Mouse (Mus musculus) spleen, adult 2 months (tissue): Measurements from ENCODE around the gene Trim46. TPM values are rescaled to one million over a fixed set of nuclear protein-coding genes. Genes with fewer than 3 reads are reported as not detected.

Experiments
- DNase-seq, 2 experiments: peaks; one replicate each; pipeline versions ENCODE4 v3.0.0 to v3.0.0-alpha.2; 2012 to 2021; ENCODE audit warnings: low spot score in 2 of 2, low read depth in 1 of 2
- H3K27ac ChIP-seq: fragments of 200-500 bp; 2 replicates; pipeline ENCODE4 v1.5.1; 2012; ENCODE audit warnings: low read length, inconsistent platforms; ENCODE audit not compliant: insufficient read depth
- H3K27me3 ChIP-seq: fragments of 200-500 bp; 2 replicates; pipeline ENCODE4 v1.6.1; 2012; ENCODE audit warnings: mild to moderate bottlenecking, moderate library complexity, low read length, inconsistent platforms; ENCODE audit not compliant: control insufficient read depth, insufficient read depth
- H3K36me3 ChIP-seq: fragments of 200-500 bp; 2 replicates; pipeline ENCODE4 v1.6.1; 2012; ENCODE audit warnings: mild to moderate bottlenecking, low read length, inconsistent platforms; ENCODE audit not compliant: control insufficient read depth, insufficient read depth
- H3K4me1 ChIP-seq: fragments of 200-500 bp; 2 replicates; pipeline ENCODE4 v1.6.1; 2011; ENCODE audit warnings: inconsistent platforms; ENCODE audit not compliant: control insufficient read depth, insufficient read depth, insufficient read length
- H3K4me3 ChIP-seq: fragments of 200-500 bp; 2 replicates; pipeline ENCODE4 v1.5.1; 2011; ENCODE audit warnings: mild to moderate bottlenecking, inconsistent platforms; ENCODE audit not compliant: insufficient read depth, insufficient read length; ENCODE audit errors: extremely low read depth
- CTCF ChIP-seq: fragments of 200-500 bp; IDR thresholded peaks from 2 replicates; pipeline ENCODE4 v1.5.1; 2011; ENCODE audit warnings: mild to moderate bottlenecking, inconsistent platforms; ENCODE audit not compliant: insufficient read depth, insufficient read length, insufficient replicate concordance; ENCODE audit errors: extremely low read depth
- POLR2A ChIP-seq: fragments of 200-500 bp; IDR thresholded peaks from 2 replicates; pipeline ENCODE4 v1.6.1; 2011; ENCODE audit warnings: low read depth, low read length, inconsistent platforms
- WGBS: fragments of 180-500 bp; shearing (Covaris S2); methylation state at CpG from one replicate; pipeline ENCODE4 v1.1.7; 2018; 5-methylcytosine and 5-hydroxymethylcytosine counted together
- polyA plus RNA-seq: library from polyadenylated mRNA; depleted of rRNA; stranded (reverse); fragments of >200 nt; gene quantifications from 2 replicates; pipeline ENCODE4 v1.2.3, GENCODE M21; 2012

Gene Trim46
- polyA plus RNA-seq, 1 experiment, result 3.6 TPM

GRCm38 (mm10) chr3:89262417-89262816 is 16.3 kb upstream of the Trim46 start:
- Histone ChIP-seq H3K4me1 (no peaks in the 10 kb centered on the region; the same call in 1 of the 2 replicates), H3K27me3 (no peaks in the 10 kb centered on the region), H3K4me3 (no peak overlapping the region), H3K27ac (no peak overlapping the region), H3K36me3 (no peaks in the 10 kb centered on the region)
- WGBS, result 57% methylated on average over 10 of the region's 10 CpGs
- TF ChIP-seq CTCF, result no peak
- no peak for TF ChIP-seq POLR2A
- no peak for DNase-seq

DNA sequence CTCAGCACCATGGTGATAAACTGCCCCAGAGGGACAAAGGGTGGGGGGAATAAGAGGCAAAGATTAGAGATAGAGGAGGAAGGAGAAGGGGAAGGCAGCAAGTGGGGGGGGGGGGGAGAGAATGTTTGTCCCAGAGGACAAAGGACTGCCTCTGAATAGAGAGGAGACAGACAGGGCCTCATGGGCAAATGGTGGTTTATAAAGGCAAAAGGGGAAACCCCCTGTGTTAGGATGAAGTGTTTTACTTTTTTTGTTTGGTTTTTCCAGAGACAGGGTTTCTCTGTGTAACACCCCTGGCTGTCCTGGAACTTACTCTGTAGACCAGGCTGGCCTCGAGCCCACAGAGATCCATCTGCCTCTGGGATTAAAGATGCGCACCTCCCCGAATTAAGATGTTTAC is 14.1 kb upstream of the Trim46 start:
- Histone ChIP-seq H3K4me3 (no peak overlapping the region), H3K27ac (no peak overlapping the region), H3K36me3 (no peaks in the 10 kb centered on the region), H3K27me3 (no peaks in the 10 kb centered on the region), H3K4me1 (no peaks in the 10 kb centered on the region)
- 84% methylated on average over 3 of the region's 3 CpGs for WGBS
- no peak for TF ChIP-seq CTCF
- TF ChIP-seq POLR2A, result no peak
- DNase-seq, result no peak

GRCm38 (mm10) chr3:89259076-89259475 is 13.0 kb upstream of the Trim46 start, which contains the start of gene Dpm3:
Dpm3 (plus strand) TSS chr3:89259358.
- Histone ChIP-seq H3K27ac (no peak within 1 kb of the TSS), H3K36me3 (no peaks in the 10 kb centered on the region), H3K4me3 (no peak within 1 kb of the TSS), H3K27me3 (no peaks in the 10 kb centered on the region), H3K4me1 (no peaks in the 10 kb centered on the region)
- TF ChIP-seq POLR2A (no peak), CTCF (no peak)
- 80% methylated on average over 7 of the region's 7 CpGs for WGBS
- no peak for DNase-seq

DNA sequence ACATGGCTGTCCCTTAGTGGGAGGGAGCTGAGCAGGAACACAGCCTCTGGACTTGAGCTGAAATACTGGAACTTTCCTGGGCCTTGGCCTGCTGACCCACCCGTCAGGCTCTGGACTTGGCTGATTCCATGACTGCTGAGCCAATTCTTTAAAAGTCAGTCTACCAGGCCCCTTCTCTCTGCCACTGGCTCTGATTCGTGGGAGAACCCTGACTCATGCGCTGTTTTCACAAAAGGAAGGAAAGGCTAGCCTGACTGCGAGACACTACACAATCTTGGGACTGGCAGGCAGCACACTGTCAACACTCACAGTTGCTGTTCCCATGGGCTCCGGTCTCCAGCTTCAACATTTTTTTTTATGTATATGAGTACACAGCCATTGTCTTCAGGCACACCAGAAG is 10.1 kb upstream of the Trim46 start:
- TF ChIP-seq POLR2A, result no peak
- Histone ChIP-seq H3K36me3 (no peaks in the 10 kb centered on the region), H3K27ac (no peak overlapping the region), H3K27me3 (no peaks in the 10 kb centered on the region), H3K4me1 (peaks cover 6% of the 10 kb centered on the region; the same call in 1 of the 2 replicates), H3K4me3 (no peak overlapping the region)
- no peak for DNase-seq
- WGBS, result 72% methylated on average over 5 of the region's 5 CpGs

DNA sequence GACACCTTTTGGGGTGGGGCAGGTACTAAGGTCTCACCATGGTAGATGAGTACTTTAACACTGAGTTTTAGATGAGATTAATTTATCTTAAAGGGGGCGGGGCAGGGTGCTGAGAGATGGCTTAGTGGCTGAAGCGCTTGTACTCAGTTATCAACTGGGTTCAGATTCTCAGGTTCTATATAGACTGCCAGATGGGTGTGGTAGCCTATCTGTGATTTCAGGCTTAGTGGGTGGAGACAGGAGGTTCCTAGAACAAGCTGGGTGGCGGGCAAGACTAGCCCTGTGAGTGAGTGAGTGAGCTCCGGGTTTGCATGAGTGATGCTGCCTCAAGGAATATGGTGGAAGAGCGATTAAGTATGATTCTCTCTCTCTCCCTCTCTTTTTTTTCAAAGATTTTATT is 8.9 kb upstream of the Trim46 start:
- Histone ChIP-seq H3K27me3 (no peaks in the 10 kb centered on the region), H3K4me1 (peaks cover 14% of the 10 kb centered on the region), H3K27ac (no peak overlapping the region), H3K36me3 (no peaks in the 10 kb centered on the region), H3K4me3 (no peak overlapping the region)
- no peak for TF ChIP-seq POLR2A
- TF ChIP-seq CTCF, result no peak
- WGBS, result 90% methylated on average over 5 of the region's 5 CpGs
- no peak for DNase-seq

- 4% methylated on average over 17 of the region's 17 CpGs for WGBS
- Histone ChIP-seq H3K4me1 (peaks cover 19% of the 10 kb centered on the region), H3K4me3 (peak overlapping the region; percentile 64), H3K27me3 (no peaks in the 10 kb centered on the region), H3K27ac (peak overlapping the region; percentile 87), H3K36me3 (no peaks in the 10 kb centered on the region)
- TF ChIP-seq CTCF (no peak), POLR2A (peak; percentile 64)
- DNase-seq, result peak in 1 of 2 experiments; percentile 89
These were observed 5.3 kb upstream of the Trim46 start for GRCm38 (mm10) chr3:89251365-89251895.

- Histone ChIP-seq H3K27ac (peak overlapping the region; percentile 82), H3K4me3 (no peak overlapping the region), H3K27me3 (no peaks in the 10 kb centered on the region), H3K4me1 (peaks cover 23% of the 10 kb centered on the region), H3K36me3 (no peaks in the 10 kb centered on the region)
- TF ChIP-seq CTCF, result peak; percentile 87; the same call in 1 of the 2 replicates
- no peak for TF ChIP-seq POLR2A
- DNase-seq, result peak in 1 of 2 experiments; percentile 79
- WGBS, result 16% methylated on average over 7 of the region's 7 CpGs
These were observed 4.4 kb upstream of the Trim46 start for GRCm38 (mm10) chr3:89250435-89251040.
